Mouse (Mus musculus) testis, adult 2 months (tissue): ENCODE data around the gene Rab43. TPM values are rescaled to one million over a fixed set of nuclear protein-coding genes. Genes with fewer than 3 reads are reported as not detected.

Experiments used
- H3K27ac ChIP-seq: fragments of 200-500 bp; 2 replicates; pipeline ENCODE4 v1.5.1; 2012; ENCODE audit warnings: low read depth, low read length; ENCODE audit not compliant: control insufficient read depth, insufficient read depth
- H3K27me3 ChIP-seq: fragments of 200-500 bp; 2 replicates; pipeline ENCODE4 v1.6.1; 2012; ENCODE audit warnings: mild to moderate bottlenecking, low read length, moderate library complexity; ENCODE audit not compliant: control insufficient read depth, insufficient read depth
- H3K36me3 ChIP-seq: fragments of 200-500 bp; 2 replicates; pipeline ENCODE4 v1.6.1; 2012; ENCODE audit warnings: mild to moderate bottlenecking, low read length; ENCODE audit not compliant: control insufficient read depth, insufficient read depth
- H3K4me1 ChIP-seq: fragments of 200-500 bp; 2 replicates; pipeline ENCODE4 v1.6.1; 2012; ENCODE audit warnings: low read length; ENCODE audit not compliant: control insufficient read depth, insufficient read depth
- H3K4me3 ChIP-seq: fragments of 200-500 bp; 2 replicates; pipeline ENCODE4 v1.5.1; 2012; ENCODE audit warnings: low read depth, mild to moderate bottlenecking, low read length, moderate library complexity, mixed read lengths; ENCODE audit not compliant: control insufficient read depth
- CTCF ChIP-seq: fragments of 200-500 bp; IDR thresholded peaks from 2 replicates; pipeline ENCODE4 v1.5.1; 2012; ENCODE audit warnings: low read depth, mild to moderate bottlenecking, inconsistent platforms, low read length, moderate library complexity; ENCODE audit not compliant: control insufficient read depth, insufficient read depth, insufficient replicate concordance
- POLR2A ChIP-seq: fragments of 200-500 bp; IDR thresholded peaks from 2 replicates; pipeline ENCODE4 v1.6.1; 2012; ENCODE audit warnings: low read depth, mild to moderate bottlenecking, inconsistent platforms, low read length, moderate library complexity; ENCODE audit not compliant: control insufficient read depth
- polyA plus RNA-seq: library from polyadenylated mRNA; depleted of rRNA; stranded (reverse); fragments of >200 nt; gene quantifications from 2 replicates; pipeline ENCODE4 v1.2.3, GENCODE M21; 2012

Gene Rab43
- polyA plus RNA-seq, 1 experiment = 19.5 TPM

DNA sequence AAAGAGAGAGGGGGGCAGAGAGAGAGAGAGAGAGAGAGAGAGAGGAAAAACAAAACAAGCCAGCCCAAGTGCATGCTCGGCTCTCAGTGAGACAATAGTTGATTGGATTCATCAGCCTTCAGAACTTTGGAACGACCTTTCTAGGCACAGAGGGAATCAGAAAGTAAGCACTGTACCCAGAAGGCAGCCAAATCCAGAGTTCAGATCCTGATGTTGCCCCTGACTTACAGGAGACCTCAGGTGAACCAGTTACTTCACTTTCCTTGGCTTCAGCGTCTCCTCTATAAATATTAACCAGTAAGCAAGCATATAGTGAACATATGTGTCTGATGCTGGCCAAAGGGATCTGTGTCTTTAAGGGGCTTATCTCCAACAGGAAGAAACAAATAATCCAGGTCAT is 3.4 kb downstream of the Rab43 start:
- no peak for TF ChIP-seq CTCF
- TF ChIP-seq POLR2A = no peak
- Histone ChIP-seq H3K4me1 (peaks cover 12% of the 10 kb centered on the region), H3K27me3 (no peaks in the 10 kb centered on the region), H3K4me3 (no peak overlapping the region), H3K36me3 (no peaks in the 10 kb centered on the region), H3K27ac (no peak overlapping the region)

DNA sequence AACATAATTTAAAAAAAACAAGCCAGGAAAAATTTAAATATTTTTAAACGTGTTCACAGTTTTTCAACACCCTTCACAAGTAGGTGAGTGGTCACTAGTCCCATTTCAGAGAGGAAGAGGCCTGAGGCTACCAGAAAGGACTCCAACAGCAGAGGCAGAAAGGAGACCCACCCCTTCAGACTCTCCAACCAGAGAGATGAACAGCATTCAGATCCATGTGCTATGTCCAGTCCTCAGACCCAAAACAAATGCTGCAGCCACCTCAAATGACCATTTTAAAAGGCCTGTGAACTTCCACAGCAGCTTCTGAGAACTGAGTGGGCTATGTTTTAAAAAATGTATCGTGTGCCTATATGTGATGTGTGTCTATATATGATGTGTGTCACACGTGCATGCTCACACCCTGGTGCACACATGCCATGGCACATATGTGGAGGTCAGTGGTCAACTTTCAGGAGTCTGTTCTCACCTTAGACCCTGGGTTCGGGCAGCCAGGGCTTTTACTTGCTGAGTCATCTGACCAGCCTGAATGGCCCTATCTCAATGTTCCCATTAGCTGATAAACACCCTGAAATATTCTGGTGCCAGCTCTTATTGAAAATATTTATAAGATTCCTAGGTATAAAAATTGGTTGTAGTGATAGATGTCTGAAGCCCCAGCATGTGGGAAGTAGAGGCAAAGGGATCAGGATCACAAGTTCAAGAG is 4.1 kb downstream of the Rab43 start:
- Histone ChIP-seq H3K36me3 (no peaks in the 10 kb centered on the region), H3K27ac (0 out of 2 replicates have a peak overlapping the region, but pooled peaks have one; percentile 8), H3K4me1 (peaks cover 9% of the 10 kb centered on the region), H3K27me3 (no peaks in the 10 kb centered on the region), H3K4me3 (no peak overlapping the region)
- TF ChIP-seq CTCF (no peak), POLR2A (no peak)

DNA sequence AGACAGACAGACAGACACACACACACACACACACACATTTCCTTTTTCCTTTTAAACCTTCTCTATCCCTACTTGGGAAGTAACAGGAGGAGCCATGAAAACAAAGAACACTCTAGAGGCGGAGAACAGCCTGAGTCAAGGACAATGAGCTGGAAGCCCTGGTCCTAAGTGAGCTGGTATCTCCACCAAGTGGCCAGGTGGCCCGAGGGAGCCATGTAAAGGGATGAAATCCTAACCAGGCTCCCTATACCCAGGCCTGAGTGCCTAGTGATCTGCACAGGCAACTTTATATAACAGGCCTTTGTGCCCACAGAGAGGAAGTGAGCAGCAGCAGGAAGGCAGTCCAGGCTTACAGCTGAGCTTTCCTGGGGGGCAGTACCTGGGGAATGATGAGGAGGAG is 5.1 kb downstream of the Rab43 start:
- H3K36me3 ChIP-seq = no peaks in the 10 kb centered on the region
- H3K4me3 ChIP-seq = no peak overlapping the region
- peaks cover 7% of the 10 kb centered on the region for H3K4me1 ChIP-seq
- TF ChIP-seq CTCF = no peak
- no peak for TF ChIP-seq POLR2A
- no peak overlapping the region for H3K27ac ChIP-seq
- H3K27me3 ChIP-seq = no peaks in the 10 kb centered on the region

DNA sequence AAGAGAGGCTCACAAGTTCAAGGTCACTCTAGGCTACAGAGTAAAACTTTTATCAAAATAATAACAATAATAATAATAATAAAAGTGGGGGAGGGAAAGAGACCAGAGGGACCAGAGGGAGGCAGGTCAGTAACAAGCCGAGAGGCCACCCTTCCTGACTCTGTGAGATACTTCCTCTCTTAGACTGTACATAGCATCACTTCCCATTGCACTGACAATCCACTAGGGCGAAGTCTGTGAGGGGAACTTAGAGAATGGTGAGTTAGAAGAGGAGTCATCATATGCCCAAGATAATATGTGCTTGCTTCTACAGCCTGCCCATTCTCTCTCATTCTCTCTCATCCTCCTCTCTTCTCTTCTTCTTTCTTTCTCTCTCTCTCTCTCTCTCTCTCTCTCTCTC is 5.9 kb downstream of the Rab43 start:
- H3K27me3 ChIP-seq = no peaks in the 10 kb centered on the region
- H3K4me3 ChIP-seq = no peak overlapping the region
- TF ChIP-seq CTCF = no peak
- TF ChIP-seq POLR2A = no peak
- H3K4me1 ChIP-seq = peaks cover 7% of the 10 kb centered on the region
- H3K36me3 ChIP-seq = no peaks in the 10 kb centered on the region
- H3K27ac ChIP-seq = no peak overlapping the region

DNA sequence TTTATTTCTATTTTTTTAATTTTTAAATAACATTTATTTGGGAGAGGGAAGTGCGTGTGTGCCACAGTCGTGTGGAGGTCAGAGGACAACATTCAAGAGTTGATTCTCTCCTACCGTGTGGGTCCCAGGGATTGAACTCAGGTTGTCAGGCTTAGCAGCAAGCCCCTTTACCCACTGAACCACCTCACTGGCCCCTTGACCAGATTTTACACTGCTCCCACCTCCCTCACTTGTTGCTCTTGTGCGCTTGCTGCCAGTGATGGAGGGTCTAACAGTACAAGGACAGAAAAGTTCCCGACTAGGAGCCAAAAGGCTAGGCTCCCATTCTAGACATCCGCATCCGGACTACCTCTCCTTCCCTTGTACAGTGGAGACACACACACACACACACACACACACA is 6.5 kb downstream of the Rab43 start:
- no peaks in the 10 kb centered on the region for H3K36me3 ChIP-seq
- H3K27me3 ChIP-seq = no peaks in the 10 kb centered on the region
- TF ChIP-seq CTCF (no peak), POLR2A (no peak)
- no peak overlapping the region for H3K4me3 ChIP-seq
- H3K4me1 ChIP-seq = peaks cover 7% of the 10 kb centered on the region
- H3K27ac ChIP-seq = no peak overlapping the region

DNA sequence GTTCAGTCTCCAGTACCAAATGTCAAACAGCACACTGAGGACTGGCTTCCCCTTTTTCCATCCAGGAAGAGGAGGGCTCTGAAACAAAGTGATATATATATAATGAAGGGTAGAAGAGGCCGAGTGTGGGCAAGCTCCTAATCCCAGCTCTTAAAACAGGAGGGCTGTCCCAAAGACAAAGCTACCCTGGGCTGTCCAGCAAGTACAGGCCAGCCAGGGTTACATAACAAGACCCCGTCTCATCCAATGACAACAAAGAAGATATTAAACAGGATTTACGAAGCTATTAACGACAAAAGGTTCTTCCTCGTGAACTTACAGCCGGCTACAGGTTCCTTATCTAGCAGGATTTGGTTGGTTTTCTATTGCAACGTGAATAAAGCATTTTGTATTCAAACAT is 7.1 kb downstream of the Rab43 start:
- H3K36me3 ChIP-seq = no peaks in the 10 kb centered on the region
- no peaks in the 10 kb centered on the region for H3K27me3 ChIP-seq
- H3K4me1 ChIP-seq = peaks cover 5% of the 10 kb centered on the region
- H3K27ac ChIP-seq = no peak overlapping the region
- no peak overlapping the region for H3K4me3 ChIP-seq
- TF ChIP-seq CTCF = no peak
- no peak for TF ChIP-seq POLR2A

DNA sequence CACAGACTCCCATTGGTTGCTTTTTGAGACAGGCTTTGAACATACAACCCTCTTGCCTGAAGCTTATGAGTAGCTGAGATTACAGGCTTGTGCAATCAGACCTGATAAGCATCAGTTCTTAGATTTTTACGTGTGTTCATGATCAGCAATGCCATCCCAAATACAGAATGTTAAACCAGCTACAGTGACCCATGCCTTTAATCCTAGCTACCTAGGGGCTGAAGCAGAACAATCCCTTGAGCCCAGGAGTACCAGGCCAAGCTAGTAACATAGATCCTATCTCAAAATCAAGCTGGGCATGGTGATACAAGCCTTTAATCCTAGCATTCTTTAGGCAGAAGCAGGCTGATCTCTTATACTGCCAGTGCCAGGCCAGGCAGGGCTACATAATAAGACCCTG is 7.9 kb downstream of the Rab43 start:
- Histone ChIP-seq H3K27ac (no peak overlapping the region), H3K4me1 (no peaks in the 10 kb centered on the region; the same call in none of the 2 replicates), H3K36me3 (no peaks in the 10 kb centered on the region), H3K4me3 (no peak overlapping the region), H3K27me3 (no peaks in the 10 kb centered on the region)
- TF ChIP-seq POLR2A (no peak), CTCF (no peak)
